In the genomic region with DNA sequence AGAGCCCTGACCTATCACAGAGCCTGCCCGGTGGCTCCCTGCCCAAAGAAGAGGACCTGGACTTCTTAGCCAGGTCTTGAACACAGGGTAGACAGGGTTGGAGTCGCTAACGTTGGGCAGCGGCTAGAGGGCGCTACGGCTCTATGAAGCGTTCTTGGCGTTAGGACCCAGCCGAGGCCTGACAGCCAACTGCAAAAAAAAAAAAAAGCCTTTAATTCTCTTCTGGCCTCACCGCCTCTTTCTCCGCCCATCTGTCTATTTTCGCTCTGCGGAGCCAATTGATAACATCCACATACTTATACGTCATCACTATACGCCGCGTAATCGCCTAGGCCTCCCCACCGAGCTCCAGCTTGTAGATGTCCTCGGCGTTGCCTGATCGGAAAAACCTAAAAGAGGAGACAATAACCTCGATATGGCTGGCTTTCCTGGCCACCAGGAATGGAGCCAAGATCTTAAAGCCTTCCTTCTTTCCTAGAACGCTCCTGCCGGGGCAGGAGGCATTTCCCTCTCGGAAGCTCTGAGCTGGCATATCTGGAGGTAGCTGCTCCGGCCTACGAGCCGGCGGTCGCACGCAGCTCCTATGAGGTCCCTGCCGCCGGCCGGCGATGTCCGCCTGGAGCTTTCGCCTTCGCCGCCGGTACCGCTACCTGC, we compare ENCODE assay signal across 7 mouse cellular contexts. TPM values are rescaled to one million over a fixed set of nuclear protein-coding genes. Genes with fewer than 3 reads are reported as not detected.
DNase-seq lines count a peak whose midpoint lies in the region; ATAC-seq lines count a peak whose summit lies in the region.

A gene (plus strand): TSS at position 374 of the 654 bp plus-strand sequence.

- peaks cover 8% of the 10 kb centered on the region for H3K4me1 ChIP-seq in embryonic facial prominence, embryonic 12.5 days
- H3K4me1 ChIP-seq in limb, embryonic 11.5 days (ENCODE audit: control insufficient read depth, insufficient read depth, low read length), result 0 out of 2 replicates have a peak, but pooled peaks cover 3% of the 10 kb centered on the region
- peaks cover 12% of the 10 kb centered on the region for H3K4me1 ChIP-seq in midbrain, embryonic 14.5 days (ENCODE audit: control insufficient read depth, insufficient read depth, low read length)

- peak within 1 kb of the TSS; percentile 47 for H3K27ac ChIP-seq in embryonic facial prominence, embryonic 12.5 days
- H3K27ac ChIP-seq in limb, embryonic 11.5 days (replicated peaks; ENCODE audit: low read depth, low read length), result peak within 1 kb of the TSS; percentile 77
- H3K27ac ChIP-seq in midbrain, embryonic 14.5 days (replicated peaks; ENCODE audit: low read depth, low read length), result peak within 1 kb of the TSS; percentile 91

- no peaks in the 10 kb centered on the region for H3K9me3 ChIP-seq in embryonic facial prominence, embryonic 12.5 days
- no peaks in the 10 kb centered on the region for H3K9me3 ChIP-seq in limb, embryonic 11.5 days (ENCODE audit: control insufficient read depth, low read length)
- no peaks in the 10 kb centered on the region for H3K9me3 ChIP-seq in midbrain, embryonic 14.5 days (ENCODE audit: control insufficient read depth, low read length)

- peaks cover 48% of the 10 kb centered on the region for H3K36me3 ChIP-seq in embryonic facial prominence, embryonic 12.5 days
- H3K36me3 ChIP-seq in limb, embryonic 11.5 days (ENCODE audit: control insufficient read depth, insufficient read depth, low read length), result peaks cover 11% of the 10 kb centered on the region
- H3K36me3 ChIP-seq in midbrain, embryonic 14.5 days (ENCODE audit: control insufficient read depth, insufficient read depth, low read length), result peaks cover 32% of the 10 kb centered on the region

- H3K27me3 ChIP-seq in embryonic facial prominence, embryonic 12.5 days, result no peaks in the 10 kb centered on the region
- no peaks in the 10 kb centered on the region for H3K27me3 ChIP-seq in limb, embryonic 11.5 days (ENCODE audit: control insufficient read depth, insufficient read depth, low read length)
- no peaks in the 10 kb centered on the region for H3K27me3 ChIP-seq in midbrain, embryonic 14.5 days (ENCODE audit: control insufficient read depth, insufficient read depth, low read length)

- peak within 1 kb of the TSS; percentile 94 for H3K4me3 ChIP-seq in embryonic facial prominence, embryonic 12.5 days
- H3K4me3 ChIP-seq in limb, embryonic 11.5 days (ENCODE audit: low read depth, low read length), result peak within 1 kb of the TSS; percentile 84
- H3K4me3 ChIP-seq in midbrain, embryonic 14.5 days (replicated peaks; ENCODE audit: low read depth, low read length), result peak within 1 kb of the TSS; percentile 91

- H3K9ac ChIP-seq in embryonic facial prominence, embryonic 12.5 days, result peak within 1 kb of the TSS; percentile 80
- H3K9ac ChIP-seq in limb, embryonic 11.5 days (ENCODE audit: low read length), result peak within 1 kb of the TSS; percentile 86
- H3K9ac ChIP-seq in midbrain, embryonic 14.5 days (replicated peaks; ENCODE audit: low read length), result peak within 1 kb of the TSS; percentile 97

- peak within 1 kb of the TSS; percentile 56 for H3K4me2 ChIP-seq in embryonic facial prominence, embryonic 12.5 days (replicated peaks)
- peak within 1 kb of the TSS; percentile 50 for H3K4me2 ChIP-seq in limb, embryonic 11.5 days (ENCODE audit: low read depth, severe bottlenecking)
- H3K4me2 ChIP-seq in midbrain, embryonic 14.5 days (ENCODE audit: low read length), result peak within 1 kb of the TSS; percentile 69

- peak; percentile 89 for ATAC-seq in embryonic facial prominence, embryonic 12.5 days (ENCODE audit: insufficient number of reproducible peaks, insufficient read depth, low FRiP score, low TSS enrichment)
- ATAC-seq in limb, embryonic 11.5 days (ENCODE audit: insufficient number of reproducible peaks, low FRiP score, low TSS enrichment, low read depth), result peak; percentile 92
- peak; percentile 95 for ATAC-seq in midbrain, embryonic 14.5 days (ENCODE audit: low FRiP score, low TSS enrichment)

- WGBS in embryonic facial prominence, embryonic 12.5 days, result under 1% methylated on average over 42 of the region's 42 CpGs
- under 1% methylated on average over 42 of the region's 42 CpGs for WGBS in limb, embryonic 11.5 days
- under 1% methylated on average over 42 of the region's 42 CpGs for WGBS in midbrain, embryonic 14.5 days

- DNase-seq in adrenal gland, postnatal 25 days, result peak; percentile 89
- DNase-seq in heart, adult 11 months, result peak; percentile 100
- peak; percentile 96 for DNase-seq in kidney, adult 18-20 months
- peak; percentile 95 for DNase-seq in limb, embryonic 11.5 days (ENCODE audit: low spot score)
- peak; percentile 99 for DNase-seq in midbrain, embryonic 14.5 days
- DNase-seq in spleen, adult 18-20 months, result peak; percentile 83 to 88

RNA-seq across cellular contexts. Expression of the gene that starts here (rescaled TPM):
- total RNA-seq in adrenal gland, postnatal 25 days (2021), result 51.8 and 53.9 TPM in 2 replicates
- polyA plus RNA-seq in embryonic facial prominence, embryonic 12.5 days (2016; fragmentation: Nextera tagmentation; extraction: Ambion mirVana), result 117 and 126 TPM in 2 replicates
- polyA plus RNA-seq in limb, embryonic 11.5 days (2014; fragmentation: Nextera tagmentation; extraction: Ambion mirVana), result 133 and 141 TPM in 2 replicates
- polyA plus RNA-seq in midbrain, embryonic 14.5 days (2014; fragmentation: Nextera tagmentation; extraction: Ambion mirVana), result 158 and 167 TPM in 2 replicates

Comparison
In these comparisons a context has a peak if more than half of its experiments do, and no peak if none do; other contexts are left out.
1. Peak in every context shown above with its lines: DNase-seq, ATAC-seq, H3K4me3 ChIP-seq and H3K27ac ChIP-seq.